Mouse (Mus musculus): ENCODE measurements around the gene Sik3.

Sik3 gene

GRCm38 (mm10) chr9:46015831-46016230 is 3.2 kb downstream of the Sik3 start:
- DNase-seq (ENCODE audit: low spot score in 2 of 2): peak in 1 of 2 experiments; percentile 38

GRCm38 (mm10) chr9:46016417-46016816 is 3.8 kb downstream of the Sik3 start:
- no peak for DNase-seq (ENCODE audit: low spot score in 2 of 2)

- DNase-seq (ENCODE audit: low spot score in 2 of 2): peak in 1 of 2 experiments; percentile 35
Observed at GRCm38 (mm10) chr9:46018316-46018715, 5.7 kb downstream of the Sik3 start.

GRCm38 (mm10) chr9:46019975-46020374 is 7.4 kb downstream of the Sik3 start:
- DNase-seq (ENCODE audit: low spot score in 2 of 2): no peak

- DNase-seq (ENCODE audit: low spot score in 2 of 2): peak in 1 of 2 experiments; percentile 36
Observed at GRCm38 (mm10) chr9:46023591-46023990, 11.0 kb downstream of the Sik3 start.

GRCm38 (mm10) chr9:46026058-46026849 is 13.6 kb downstream of the Sik3 start:
- DNase-seq (ENCODE audit: low spot score in 2 of 2): no peak

- no peak for DNase-seq (ENCODE audit: low spot score in 2 of 2)
Observed at GRCm38 (mm10) chr9:46027994-46028393, 15.4 kb downstream of the Sik3 start.

GRCm38 (mm10) chr9:46029534-46029933 is 16.9 kb downstream of the Sik3 start:
- no peak for DNase-seq (ENCODE audit: low spot score in 2 of 2)

- no peak for DNase-seq (ENCODE audit: low spot score in 2 of 2)
Observed at GRCm38 (mm10) chr9:46030184-46030583, 17.6 kb downstream of the Sik3 start.

GRCm38 (mm10) chr9:46030968-46031367 is 18.3 kb downstream of the Sik3 start:
- DNase-seq (ENCODE audit: low spot score in 2 of 2): no peak

GRCm38 (mm10) chr9:46032190-46032589 is 19.6 kb downstream of the Sik3 start:
- DNase-seq (ENCODE audit: low spot score in 2 of 2): peak in 1 of 2 experiments; percentile 60

- no peak for DNase-seq (ENCODE audit: low spot score in 2 of 2)
Observed at GRCm38 (mm10) chr9:46033058-46033457, 20.4 kb downstream of the Sik3 start.

GRCm38 (mm10) chr9:46033862-46034261 is 21.2 kb downstream of the Sik3 start:
- no peak for DNase-seq (ENCODE audit: low spot score in 2 of 2)

- DNase-seq (ENCODE audit: low spot score in 2 of 2): no peak
Observed at GRCm38 (mm10) chr9:46035290-46035871, 22.8 kb downstream of the Sik3 start.

- DNase-seq (ENCODE audit: low spot score in 2 of 2): no peak
Observed at GRCm38 (mm10) chr9:46036881-46037280, 24.3 kb downstream of the Sik3 start.

- no peak for DNase-seq (ENCODE audit: low spot score in 2 of 2)
Observed at GRCm38 (mm10) chr9:46038786-46039185, 26.2 kb downstream of the Sik3 start.

- DNase-seq (ENCODE audit: low spot score in 2 of 2): no peak
Observed at GRCm38 (mm10) chr9:46041186-46041585, 28.6 kb downstream of the Sik3 start.

GRCm38 (mm10) chr9:46042387-46042786 is 29.8 kb downstream of the Sik3 start:
- DNase-seq (ENCODE audit: low spot score in 2 of 2): no peak

- DNase-seq (ENCODE audit: low spot score in 2 of 2): no peak
Observed at GRCm38 (mm10) chr9:46043626-46044025, 31.0 kb downstream of the Sik3 start.

- DNase-seq (ENCODE audit: low spot score in 2 of 2): no peak
Observed at GRCm38 (mm10) chr9:46046724-46047517, 34.3 kb downstream of the Sik3 start.

- DNase-seq (ENCODE audit: low spot score in 2 of 2): no peak
Observed at GRCm38 (mm10) chr9:46049525-46049924, 36.9 kb downstream of the Sik3 start.

- DNase-seq (ENCODE audit: low spot score in 2 of 2): no peak
Observed at GRCm38 (mm10) chr9:46050203-46050602, 37.6 kb downstream of the Sik3 start.

All from urinary bladder, postnatal 36 days (tissue).